Mouse (Mus musculus) CD4-positive, CD25-positive, alpha-beta regulatory T cell, adult 4 months (primary cell): ENCODE data around the gene Slc39a11. TPM values are rescaled to one million over a fixed set of nuclear protein-coding genes. Genes with fewer than 3 reads are reported as not detected.
A peak's percentile ranks its signal among the peaks of the same experiment; 100 is the strongest.

Experiments used
- ATAC-seq: one replicate; pipeline ENCODE4 v1.8.0; 2017
- polyA plus RNA-seq, 2 experiments: library from polyadenylated mRNA; unstranded; fragments of 100-300 nt; shearing (Covaris generic); gene quantifications; one replicate each; pipeline ENCODE4 v1.2.1; 2017

Gene Slc39a11
- polyA plus RNA-seq, 2 experiments from 2014 or later, result 12.0 to 17.9 TPM

GRCm38 (mm10) chr11:113391664-113392063, 258.2 kb downstream of the Slc39a11 start:
- ATAC-seq, result no peak

DNA sequence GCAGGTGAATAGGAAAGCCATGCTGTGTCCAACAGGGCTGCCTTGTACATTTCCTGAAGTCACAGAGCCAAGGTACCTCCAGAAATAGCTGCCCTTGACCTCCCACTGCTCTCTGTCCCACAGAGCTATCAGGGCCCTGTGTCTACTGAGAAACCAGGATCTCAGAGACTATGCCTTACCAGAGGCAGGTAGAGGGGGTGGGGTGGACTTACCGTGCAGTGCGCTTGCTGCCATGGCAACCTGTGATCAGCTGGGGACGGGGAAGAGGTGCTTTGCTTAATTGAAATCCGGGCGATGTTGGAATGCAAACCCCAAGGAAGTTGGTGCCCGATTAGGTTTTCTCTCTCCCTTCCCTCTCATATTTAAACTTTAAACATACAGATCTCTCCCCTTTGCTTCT, 260.2 kb downstream of the Slc39a11 start:
- ATAC-seq, result no peak

- ATAC-seq, result no peak
These were observed 267.0 kb downstream of the Slc39a11 start for GRCm38 (mm10) chr11:113382674-113383571.

GRCm38 (mm10) chr11:113381550-113381949, 268.3 kb downstream of the Slc39a11 start:
- no peak for ATAC-seq

DNA sequence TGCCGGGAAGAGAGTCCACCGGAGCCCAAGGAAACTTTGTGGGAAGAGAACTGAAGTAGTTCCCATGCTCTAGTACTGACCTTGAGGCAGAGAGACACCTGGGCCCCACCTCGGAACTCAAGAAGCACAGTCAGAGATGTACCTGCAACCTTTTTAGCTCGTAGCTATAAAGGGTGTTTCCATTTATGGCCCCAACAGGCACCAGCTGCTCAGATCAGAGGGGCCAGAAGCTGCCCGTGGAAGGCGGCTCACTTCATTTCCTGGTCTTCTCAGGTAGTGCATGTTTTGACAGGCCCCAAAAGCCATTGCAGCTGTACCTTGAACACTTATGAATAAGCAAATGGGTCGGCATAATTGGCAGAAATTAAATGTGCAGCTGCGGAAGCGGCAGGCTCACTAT, 271.0 kb downstream of the Slc39a11 start:
- ATAC-seq, result no peak

GRCm38 (mm10) chr11:113376066-113376465, 273.8 kb downstream of the Slc39a11 start:
- ATAC-seq, result no peak

GRCm38 (mm10) chr11:113373926-113374325, 276.0 kb downstream of the Slc39a11 start:
- no peak for ATAC-seq

DNA sequence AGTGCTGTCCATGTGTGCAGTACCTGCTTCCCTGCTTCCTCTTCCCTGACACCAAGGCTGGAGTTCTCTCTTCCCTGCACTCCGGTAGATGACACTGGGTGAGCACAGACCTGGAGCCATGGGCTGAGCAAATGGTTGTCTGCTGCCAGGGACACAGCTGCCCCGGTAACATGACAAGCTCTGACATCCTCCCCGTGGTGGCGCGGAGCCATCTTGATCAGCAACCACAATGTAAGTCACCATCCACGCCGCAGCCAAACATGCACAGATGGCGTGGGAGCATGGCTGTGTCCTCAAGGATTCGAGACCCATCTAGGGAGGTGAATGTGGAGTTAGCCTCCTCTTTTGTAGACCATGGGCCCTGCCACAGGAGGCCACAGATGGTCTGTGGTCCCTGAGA, 276.5 kb downstream of the Slc39a11 start:
- no peak for ATAC-seq

DNA sequence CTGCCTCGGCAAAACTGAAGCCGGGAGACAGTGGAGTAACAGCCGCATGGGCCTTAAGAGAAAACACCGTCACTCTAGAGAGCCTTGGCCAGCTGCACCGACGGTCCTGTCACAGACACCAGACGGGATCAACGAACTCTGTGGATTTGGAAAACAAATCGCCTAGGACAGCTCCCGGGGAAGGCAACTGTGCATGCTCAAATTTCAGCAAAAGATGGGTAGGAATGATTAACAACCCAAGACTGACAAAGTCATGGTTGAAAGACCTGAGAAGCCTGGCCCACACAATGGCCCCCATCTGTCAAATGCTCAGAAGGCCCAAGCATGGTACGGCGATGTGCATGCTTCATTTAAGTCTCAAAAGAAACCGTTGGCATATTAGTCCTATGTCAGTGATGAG, 281.8 kb downstream of the Slc39a11 start:
- ATAC-seq, result no peak

DNA sequence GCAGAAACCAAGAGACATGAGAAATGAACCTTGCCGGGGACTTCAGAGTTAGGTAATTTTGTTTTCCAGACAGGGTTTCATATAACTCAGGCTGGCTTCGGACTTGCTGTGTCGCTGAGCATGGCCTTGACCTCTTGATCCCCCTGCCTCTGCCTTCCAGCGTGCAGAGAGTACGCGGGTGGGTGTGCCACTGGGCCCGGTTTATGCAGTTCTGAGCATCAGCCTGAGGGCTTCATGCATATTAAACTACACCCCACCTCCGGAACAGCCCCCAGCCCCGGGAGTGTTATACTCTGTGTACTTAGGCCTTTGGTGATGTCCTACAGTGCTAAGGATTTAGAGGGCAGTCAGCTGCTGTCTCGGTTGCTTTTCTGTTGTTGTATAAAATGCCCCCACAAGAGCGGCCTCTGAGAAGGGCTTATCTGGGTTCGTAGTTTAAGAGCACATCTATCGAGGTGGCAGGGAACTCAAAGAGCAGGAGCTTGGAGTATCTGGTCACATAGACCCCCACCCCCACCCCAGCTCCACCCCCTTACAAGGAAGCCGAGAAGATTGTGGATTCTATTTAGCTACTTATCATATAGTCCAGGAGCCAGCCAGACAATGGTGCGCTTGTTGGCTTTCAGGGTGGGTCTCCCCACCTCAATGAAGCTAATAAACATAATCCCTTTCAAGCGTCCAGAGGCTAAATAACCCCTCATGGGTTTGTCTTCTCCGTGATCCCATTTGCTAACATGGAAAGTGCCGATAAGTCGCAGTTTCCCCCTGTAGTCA, 283.4 kb downstream of the Slc39a11 start:
- no peak for ATAC-seq

GRCm38 (mm10) chr11:113363739-113364138, 286.1 kb downstream of the Slc39a11 start:
- no peak for ATAC-seq

GRCm38 (mm10) chr11:113362617-113363016, 287.3 kb downstream of the Slc39a11 start:
- no peak for ATAC-seq

DNA sequence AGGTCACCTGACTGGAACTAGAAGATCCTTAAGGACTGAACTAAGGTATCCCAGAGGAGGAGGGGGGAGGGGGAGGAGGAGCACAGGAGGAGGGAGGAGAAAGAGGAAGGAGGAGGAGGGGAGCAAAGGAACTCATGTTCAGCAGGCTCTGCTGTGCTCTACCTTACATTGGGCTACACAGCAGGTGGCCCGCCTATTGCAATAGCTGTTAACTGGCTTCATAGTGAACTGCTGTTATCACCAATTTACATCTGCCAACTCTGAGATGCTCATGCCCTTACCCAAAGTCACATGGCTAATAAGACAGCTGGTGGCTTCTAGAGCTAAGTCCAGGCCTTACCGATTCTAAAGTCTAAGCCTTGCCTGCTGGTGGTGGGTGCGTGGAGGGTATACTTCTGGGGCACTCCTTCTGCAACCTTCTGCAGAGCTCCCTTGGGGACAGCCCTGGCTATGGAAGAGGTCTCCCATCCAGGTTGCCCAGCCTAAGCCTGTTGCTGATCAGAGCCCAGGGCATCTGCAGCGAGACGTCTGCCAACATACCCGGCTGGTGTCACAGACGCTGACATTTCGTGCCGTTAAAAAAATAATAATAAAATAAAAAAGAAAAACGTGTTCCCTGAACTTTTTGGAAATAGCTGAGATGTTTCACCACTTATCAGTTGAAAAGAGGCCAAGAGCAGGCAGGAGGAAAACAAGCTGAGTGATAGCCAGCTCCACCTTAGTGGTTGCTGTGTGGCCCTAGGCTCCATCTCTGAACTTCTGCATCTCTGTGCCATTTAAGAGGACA, 289.6 kb downstream of the Slc39a11 start:
- no peak for ATAC-seq

- ATAC-seq, result no peak
These were observed 293.9 kb downstream of the Slc39a11 start for GRCm38 (mm10) chr11:113355932-113356331.

DNA sequence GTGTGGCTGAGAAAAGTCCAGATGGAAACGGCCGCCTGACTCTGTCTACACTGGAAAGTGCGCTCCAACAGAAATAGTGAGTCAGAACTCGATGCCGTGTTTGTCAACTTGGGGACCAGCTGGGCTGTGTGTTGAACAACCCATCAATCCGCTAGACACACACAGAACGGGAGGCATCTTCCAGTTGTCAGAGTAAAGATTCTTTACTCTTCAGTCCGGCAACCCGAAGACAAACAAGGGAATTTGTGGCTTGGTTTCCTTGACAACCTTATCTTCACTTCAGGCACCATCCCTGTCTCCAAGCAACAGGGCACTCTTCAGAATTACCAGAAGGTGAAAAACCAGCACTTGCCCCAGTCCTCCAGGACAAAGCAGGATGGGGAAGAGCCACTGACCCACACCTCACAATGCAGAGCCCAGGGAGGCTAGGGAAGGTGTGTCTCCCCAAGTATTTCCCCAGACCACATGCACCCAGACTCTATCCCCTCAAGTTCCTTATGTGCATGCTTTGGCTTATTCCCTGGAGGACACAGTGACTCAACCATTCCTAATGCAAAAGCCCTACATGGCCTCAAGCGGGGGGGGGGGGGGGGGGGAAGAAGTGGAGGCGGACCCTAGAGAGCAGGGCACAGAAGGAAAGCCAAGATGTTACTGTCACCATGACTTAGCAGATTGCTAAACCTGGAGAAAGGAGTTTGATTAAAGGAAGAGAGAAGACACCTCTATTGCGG, 297.6 kb downstream of the Slc39a11 start:
- no peak for ATAC-seq

- no peak for ATAC-seq
These were observed 299.3 kb downstream of the Slc39a11 start for GRCm38 (mm10) chr11:113350583-113350982.

GRCm38 (mm10) chr11:113346895-113347514, 302.9 kb downstream of the Slc39a11 start:
- ATAC-seq, result no peak

DNA sequence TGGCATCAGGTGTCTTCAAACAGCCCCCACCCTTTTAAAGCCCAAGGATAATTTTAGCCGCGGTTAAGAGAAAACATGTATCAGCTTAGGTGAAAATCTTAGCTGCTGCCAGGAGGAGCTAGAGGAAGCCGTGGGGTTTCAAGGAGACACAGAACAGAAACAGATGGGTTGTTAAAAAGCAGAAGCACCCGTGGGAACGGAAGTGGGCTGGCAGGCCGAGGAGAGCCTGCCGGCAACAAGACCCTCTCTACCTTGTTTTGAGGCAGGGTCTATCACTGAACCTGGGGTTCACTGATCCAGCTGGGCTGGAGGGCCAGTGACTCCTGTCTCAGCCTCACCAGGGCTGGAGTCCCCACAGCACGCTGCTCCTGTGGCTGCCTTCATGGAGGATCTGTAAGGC, 310.1 kb downstream of the Slc39a11 start:
- ATAC-seq, result peak; percentile 26

- ATAC-seq, result no peak
These were observed 311.3 kb downstream of the Slc39a11 start for GRCm38 (mm10) chr11:113338581-113338980.

- ATAC-seq, result no peak
These were observed 314.2 kb downstream of the Slc39a11 start for GRCm38 (mm10) chr11:113335706-113336105.

- no peak for ATAC-seq
These were observed 315.4 kb downstream of the Slc39a11 start for GRCm38 (mm10) chr11:113334444-113334881.

DNA sequence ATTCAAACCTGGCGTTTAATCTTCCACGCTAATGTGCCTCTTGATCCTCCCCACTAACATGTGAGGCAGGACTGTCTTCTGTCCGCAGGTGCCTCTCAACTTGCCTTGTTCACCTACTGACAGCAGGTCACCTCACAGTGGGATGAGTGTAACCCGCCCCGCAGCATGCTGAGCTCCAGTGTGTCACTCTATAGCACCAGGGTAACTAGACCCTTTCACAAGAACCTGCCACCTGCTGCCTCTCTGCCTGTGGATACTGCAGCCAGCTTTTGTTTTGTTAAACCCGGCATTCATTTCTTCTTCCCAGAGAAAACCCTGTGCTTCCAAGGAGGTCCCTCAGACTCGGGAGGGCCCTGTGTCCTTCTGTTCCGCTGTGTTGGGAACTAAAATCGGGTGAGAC, 316.3 kb downstream of the Slc39a11 start:
- no peak for ATAC-seq
